Mouse (Mus musculus): ENCODE data around the gene Baz1a.

The Baz1a gene

DNA sequence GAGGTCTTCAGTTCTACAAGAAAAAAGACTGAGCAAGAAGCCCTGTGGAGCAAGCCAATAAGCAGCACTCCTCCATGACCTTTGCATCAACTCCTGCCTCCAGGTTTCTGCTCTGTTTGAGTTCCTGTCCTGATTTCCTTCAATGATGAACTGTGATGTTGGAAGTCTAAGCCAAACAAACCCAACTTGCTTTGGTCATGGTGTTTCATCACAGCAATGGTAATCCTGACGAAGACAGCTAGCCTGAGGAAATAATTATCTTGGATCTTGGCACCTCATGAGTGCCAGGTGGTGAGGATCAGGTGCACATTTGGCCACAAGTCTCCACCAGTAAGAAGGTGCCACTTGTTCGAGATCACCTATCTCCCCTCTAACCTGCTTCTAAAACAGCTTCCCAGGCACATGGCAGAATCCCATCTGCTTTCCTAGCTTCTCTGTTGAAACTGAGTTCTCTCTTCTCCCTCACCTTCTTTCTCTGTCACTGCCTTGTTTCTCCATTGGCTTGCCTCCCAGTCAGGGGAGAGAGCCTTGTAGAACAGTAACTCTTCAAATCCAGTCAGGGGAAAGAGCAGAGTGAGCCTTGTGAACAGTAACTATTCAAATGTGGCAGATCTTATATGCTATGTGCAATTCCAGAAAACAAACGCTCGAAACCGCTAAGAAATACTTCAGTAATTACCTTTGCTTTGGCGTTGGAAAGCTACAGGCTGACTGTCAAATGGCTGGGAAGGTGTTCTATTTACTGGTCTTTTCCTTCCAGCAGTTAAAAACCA lies at the start of gene Baz1a:
Gene Baz1a (minus strand): TSS at position 723 of the 773 bp plus-strand sequence.
- no peak for DNase-seq (ENCODE audit: low spot score)

- DNase-seq (ENCODE audit: low spot score), result no peak
These were observed 48.0 kb upstream of the Baz1a start for GRCm38 (mm10) chr12:55062141-55062540.

GRCm38 (mm10) chr12:55061006-55061405 lies 46.9 kb upstream of the Baz1a start:
- no peak for DNase-seq (ENCODE audit: low spot score)

DNA sequence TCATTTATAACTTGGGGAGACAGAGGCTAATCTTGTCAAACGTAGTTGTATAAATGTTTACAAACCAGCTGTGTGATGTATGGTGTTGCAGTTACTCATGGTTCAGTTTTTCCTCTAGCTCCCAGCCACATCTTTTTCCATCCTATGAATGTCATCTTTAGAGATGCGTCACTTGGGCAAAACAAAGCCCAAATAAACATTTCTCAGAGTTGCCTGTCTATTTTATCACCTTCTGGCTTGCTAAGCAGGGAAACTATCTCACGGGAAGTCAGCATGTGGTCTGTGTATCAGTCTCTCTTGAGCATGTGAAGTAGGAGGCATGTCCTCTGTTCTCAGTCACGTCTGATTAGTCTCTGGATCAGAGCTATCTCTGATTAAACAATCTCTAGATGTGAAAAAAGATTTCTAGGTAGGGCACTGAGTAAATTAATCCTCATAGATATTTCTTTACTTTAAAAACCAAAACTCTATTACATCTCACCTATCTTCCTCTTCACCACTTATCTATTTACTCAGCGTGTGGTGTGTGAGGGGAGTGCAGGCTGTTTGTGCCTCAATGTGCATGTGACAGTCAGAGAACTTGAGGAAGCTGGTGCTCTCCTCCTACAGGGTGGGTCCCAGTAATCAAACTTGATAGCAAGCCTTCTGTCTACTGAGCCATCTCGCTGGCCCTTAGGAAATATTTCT lies 46.2 kb upstream of the Baz1a start:
- no peak for DNase-seq (ENCODE audit: low spot score)

GRCm38 (mm10) chr12:55059812-55060211 lies 45.7 kb upstream of the Baz1a start:
- no peak for DNase-seq (ENCODE audit: low spot score)

- DNase-seq (ENCODE audit: low spot score), result no peak
These were observed 44.9 kb upstream of the Baz1a start for GRCm38 (mm10) chr12:55058865-55059615.

DNA sequence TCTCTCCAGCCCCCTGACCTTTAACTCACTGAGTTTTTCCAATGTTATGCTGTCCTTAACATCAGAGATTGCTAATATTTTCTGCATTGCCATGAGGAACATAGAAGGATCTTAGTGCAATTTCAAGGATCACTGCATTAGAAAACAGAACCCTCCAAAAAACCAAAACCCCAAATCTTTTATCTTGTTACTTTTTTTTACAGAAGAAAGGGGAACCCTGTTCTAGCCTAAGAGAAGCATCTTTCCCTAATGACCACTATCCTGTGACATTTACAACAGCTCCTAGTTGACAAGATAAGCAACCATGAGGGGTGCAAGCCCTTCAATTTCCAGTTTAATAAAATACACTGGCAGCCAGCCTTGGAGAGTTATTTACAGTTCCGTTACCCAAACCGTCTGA lies 42.6 kb upstream of the Baz1a start:
- DNase-seq (ENCODE audit: low spot score), result no peak

DNA sequence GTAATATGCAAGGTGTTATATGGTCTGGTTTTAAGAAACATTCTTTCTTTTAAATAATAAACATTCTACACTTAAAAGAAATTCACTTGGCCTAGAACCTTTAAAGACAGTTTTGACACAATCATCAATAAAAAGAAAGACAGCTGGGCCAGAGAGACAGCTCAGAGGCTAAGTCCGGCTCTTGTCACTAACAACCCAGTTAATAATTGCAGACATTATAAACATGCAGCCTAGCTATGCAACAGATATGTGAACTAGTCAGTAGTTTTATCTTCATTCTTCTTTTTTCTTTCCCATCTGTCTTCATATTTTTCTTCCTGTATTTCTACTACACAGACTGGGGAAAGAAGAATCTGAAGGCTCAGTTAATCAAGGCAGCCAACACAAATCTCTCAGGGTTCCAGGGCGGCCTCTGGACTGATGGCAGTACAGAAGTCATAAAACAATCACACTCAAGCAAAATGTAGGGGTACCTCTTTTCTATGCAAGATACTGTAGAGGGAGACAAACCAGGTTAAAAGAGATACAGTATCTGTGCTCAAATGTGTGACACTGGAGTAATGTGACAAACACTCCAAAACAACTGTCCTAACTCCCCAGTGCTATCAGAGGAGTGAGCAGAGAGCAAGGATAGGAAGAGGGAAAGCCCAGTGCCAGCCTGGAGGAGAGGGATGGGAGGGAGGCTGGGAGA lies 40.5 kb upstream of the Baz1a start:
- DNase-seq (ENCODE audit: low spot score), result no peak

DNA sequence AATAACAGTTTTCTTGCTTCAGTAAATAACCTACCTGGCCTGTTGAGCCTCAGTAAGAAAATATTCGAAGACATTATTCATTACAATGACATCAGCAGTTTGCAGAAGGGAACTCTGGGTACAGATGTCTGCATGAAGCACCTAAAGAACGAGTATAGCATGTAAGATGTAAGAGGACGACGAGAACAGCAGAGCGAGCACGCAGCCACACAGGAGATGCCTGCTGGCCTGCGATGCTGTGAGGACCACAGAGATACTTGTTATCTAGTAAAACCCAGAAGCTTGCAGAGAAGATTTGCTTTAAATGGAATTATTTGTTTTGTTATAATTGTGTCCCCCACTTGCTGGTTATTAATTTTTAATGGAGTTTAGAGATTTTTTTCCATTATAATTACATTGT lies 39.1 kb upstream of the Baz1a start:
- no peak for DNase-seq (ENCODE audit: low spot score)

DNA sequence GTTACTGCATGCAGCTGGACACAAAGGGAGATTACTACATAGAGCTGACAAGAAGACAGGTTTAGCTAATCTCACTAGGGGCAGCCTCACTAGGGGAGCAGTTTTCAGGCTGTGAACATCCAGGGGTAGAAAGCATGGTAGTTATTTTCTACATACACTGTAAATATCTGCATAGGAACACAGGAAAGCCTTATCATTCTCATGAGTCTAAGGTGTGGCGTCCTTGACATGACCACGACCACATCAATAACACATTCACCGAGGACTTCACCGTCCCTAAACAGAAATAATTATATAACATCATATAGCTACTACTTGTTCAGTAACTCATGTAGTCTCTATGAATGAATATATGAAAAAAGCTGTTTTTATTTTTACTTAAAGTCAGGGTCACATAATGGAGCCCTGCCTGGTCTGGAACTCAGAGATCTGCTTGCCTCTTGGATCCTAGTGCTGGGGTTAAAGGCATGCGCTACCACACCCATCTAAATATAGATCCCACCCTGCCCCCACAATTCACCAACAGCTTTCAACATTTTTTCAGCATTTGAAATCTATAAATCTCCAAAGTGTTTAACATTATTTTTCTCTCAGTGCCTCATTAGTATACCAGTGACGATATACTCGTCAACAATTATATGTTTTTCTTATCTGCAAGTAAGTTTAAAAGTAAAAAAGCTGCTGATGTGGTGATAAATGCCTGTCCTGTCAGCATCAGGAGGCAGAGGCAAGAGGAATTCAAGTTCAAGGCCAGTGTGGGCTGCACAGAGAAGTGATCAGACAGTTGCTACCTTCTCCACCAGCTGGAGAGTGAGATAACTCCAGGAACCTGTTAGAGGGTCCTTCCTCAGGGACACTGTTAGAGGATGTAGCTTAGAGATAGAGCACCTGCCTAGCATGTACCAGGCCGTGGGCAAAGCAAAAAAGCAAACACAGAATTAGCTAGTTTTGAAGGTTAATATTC lies 37.3 kb upstream of the Baz1a start:
- DNase-seq (ENCODE audit: low spot score), result peak; percentile 21

- DNase-seq (ENCODE audit: low spot score), result no peak
These were observed 35.7 kb upstream of the Baz1a start for GRCm38 (mm10) chr12:55049731-55050353.

- no peak for DNase-seq (ENCODE audit: low spot score)
These were observed 26.9 kb upstream of the Baz1a start for GRCm38 (mm10) chr12:55041011-55041410.

- no peak for DNase-seq (ENCODE audit: low spot score)
These were observed 12.9 kb upstream of the Baz1a start for GRCm38 (mm10) chr12:55027088-55027487.

- no peak for DNase-seq (ENCODE audit: low spot score)
These were observed 9.1 kb upstream of the Baz1a start for GRCm38 (mm10) chr12:55023284-55023683.

- no peak for DNase-seq (ENCODE audit: low spot score)
These were observed 5.3 kb upstream of the Baz1a start for GRCm38 (mm10) chr12:55019421-55019877.

GRCm38 (mm10) chr12:55017119-55017721 lies 3.1 kb upstream of the Baz1a start:
- no peak for DNase-seq (ENCODE audit: low spot score)

DNA sequence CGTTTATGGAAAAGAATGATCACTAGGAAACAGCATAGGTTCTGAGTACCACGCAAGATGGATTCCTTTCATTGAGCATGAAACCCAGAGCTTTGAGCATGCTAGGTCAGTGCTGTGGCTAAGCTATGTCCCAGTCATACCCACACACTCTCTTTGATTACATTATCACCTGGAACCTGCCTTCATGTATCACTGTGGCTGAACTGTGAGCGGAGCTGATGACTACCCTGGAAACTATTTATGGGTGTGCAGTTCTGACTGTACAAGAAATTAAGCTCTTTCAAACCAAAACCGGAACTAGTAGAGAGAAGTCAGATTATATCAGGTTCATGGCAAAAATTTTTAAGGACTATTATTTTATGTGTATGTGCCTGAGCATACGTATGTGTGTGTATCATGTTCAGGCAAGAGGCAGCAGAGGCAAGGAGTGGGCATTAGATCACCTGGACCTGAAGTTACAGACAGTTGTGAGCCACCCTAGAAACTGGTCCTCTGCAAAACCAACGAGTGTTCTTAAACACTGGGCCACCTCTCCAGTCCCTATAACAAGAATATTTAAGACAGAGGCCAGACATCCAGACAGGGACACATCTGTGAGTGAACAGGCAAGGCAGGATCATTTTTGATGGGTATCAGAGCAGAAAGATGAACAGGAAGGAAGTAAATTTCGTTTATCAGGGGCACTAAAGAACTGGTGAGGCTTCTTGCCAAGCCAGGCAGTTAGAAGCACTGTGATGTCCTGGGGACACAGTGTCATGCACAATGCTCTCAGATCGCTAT lies 2.4 kb upstream of the Baz1a start:
- DNase-seq (ENCODE audit: low spot score), result no peak

- DNase-seq (ENCODE audit: low spot score), result no peak
These were observed 1.3 kb upstream of the Baz1a start for GRCm38 (mm10) chr12:55015428-55015827.

GRCm38 (mm10) chr12:55013031-55013430 lies 1.1 kb downstream of the Baz1a start:
- no peak for DNase-seq (ENCODE audit: low spot score)

All from embryo, embryonic 10 days (tissue).